Mouse (Mus musculus) embryo, embryonic 9.5 days (tissue): ENCODE measurements around the gene Stard13.

Source experiments
- DNase-seq: peaks from one replicate; pipeline ENCODE4 v3.0.0-alpha.2; 2017; ENCODE audit errors: extremely low spot score

The Stard13 gene

GRCm38 (mm10) chr5:151228367-151229005 is 5.2 kb downstream of the Stard13 start:
- DNase-seq: no peak

- no peak for DNase-seq
These were observed 9.8 kb downstream of the Stard13 start for GRCm38 (mm10) chr5:151223696-151224366.

- no peak for DNase-seq
These were observed 10.8 kb downstream of the Stard13 start for GRCm38 (mm10) chr5:151222791-151223190.

GRCm38 (mm10) chr5:151218689-151219115 is 14.9 kb downstream of the Stard13 start:
- DNase-seq: peak; percentile 47

- no peak for DNase-seq
These were observed 20.5 kb downstream of the Stard13 start for GRCm38 (mm10) chr5:151213097-151213496.

GRCm38 (mm10) chr5:151210869-151211268 is 22.8 kb downstream of the Stard13 start:
- no peak for DNase-seq

GRCm38 (mm10) chr5:151210060-151210459 is 23.6 kb downstream of the Stard13 start:
- DNase-seq: no peak

- DNase-seq: no peak
These were observed 28.6 kb downstream of the Stard13 start for GRCm38 (mm10) chr5:151205017-151205416.

- DNase-seq: no peak
These were observed 30.7 kb downstream of the Stard13 start for GRCm38 (mm10) chr5:151202925-151203324.

GRCm38 (mm10) chr5:151201220-151201619 is 32.4 kb downstream of the Stard13 start:
- DNase-seq: no peak

GRCm38 (mm10) chr5:151199235-151199634 is 34.4 kb downstream of the Stard13 start:
- DNase-seq: no peak

GRCm38 (mm10) chr5:151196603-151197272 is 36.9 kb downstream of the Stard13 start:
- no peak for DNase-seq

- no peak for DNase-seq
These were observed 39.6 kb downstream of the Stard13 start for GRCm38 (mm10) chr5:151193885-151194520.

- no peak for DNase-seq
These were observed 41.4 kb downstream of the Stard13 start for GRCm38 (mm10) chr5:151192266-151192665.

GRCm38 (mm10) chr5:151190764-151191163 is 42.9 kb downstream of the Stard13 start:
- DNase-seq: no peak

GRCm38 (mm10) chr5:151189789-151190378 is 43.8 kb downstream of the Stard13 start:
- peak; percentile 78 for DNase-seq

- no peak for DNase-seq
These were observed 44.3 kb downstream of the Stard13 start for GRCm38 (mm10) chr5:151189321-151189720.

- no peak for DNase-seq
These were observed 45.0 kb downstream of the Stard13 start for GRCm38 (mm10) chr5:151188659-151189058.

- no peak for DNase-seq
These were observed 46.3 kb downstream of the Stard13 start for GRCm38 (mm10) chr5:151187336-151187735.

- no peak for DNase-seq
These were observed 48.3 kb downstream of the Stard13 start for GRCm38 (mm10) chr5:151185286-151185856.

- no peak for DNase-seq
These were observed 49.9 kb downstream of the Stard13 start for GRCm38 (mm10) chr5:151183656-151184240.
